Mouse (Mus musculus): ENCODE measurements at regions not wholly inside any gene's neighbourhood (a gene's known extent, or its start where the extent isn't known, plus 50 kb on each side); places are given as distances from the start of the nearest gene placed in this dataset.

DNA sequence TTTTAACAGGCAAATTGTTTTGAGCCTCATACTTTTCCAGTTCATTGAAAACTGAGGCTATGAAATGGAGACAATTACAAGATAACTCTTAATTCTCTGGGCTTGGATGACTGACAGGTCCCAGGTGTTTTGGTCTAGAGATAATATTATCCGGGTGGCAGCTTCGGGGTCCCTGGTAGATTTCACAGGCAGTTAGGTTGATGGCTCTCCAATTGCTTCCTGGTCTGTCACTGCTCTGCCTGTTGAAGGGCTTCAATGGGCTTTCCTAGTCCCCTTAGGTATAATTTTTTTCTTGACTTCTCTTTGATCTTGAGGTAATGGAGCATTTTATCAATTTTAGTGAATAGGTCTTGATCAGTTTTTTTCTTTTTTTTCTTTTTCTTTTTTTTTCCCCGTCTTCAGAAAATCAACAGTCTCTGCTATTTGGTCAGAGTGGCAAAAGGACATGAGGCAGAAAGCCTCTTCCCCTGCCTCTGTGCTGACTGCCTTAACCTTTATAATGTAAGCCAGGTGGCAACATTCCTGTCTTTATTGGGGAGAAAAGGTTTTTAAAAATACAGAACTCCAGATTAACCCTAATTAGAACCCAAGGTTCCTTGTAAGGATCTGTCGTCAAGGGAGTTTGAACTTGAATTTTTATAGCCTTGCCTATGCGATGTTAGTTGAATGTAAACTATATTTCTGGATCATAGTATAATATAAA, 896.0 kb upstream of the Flrt2 start:
- DNase-seq = no peak

DNA sequence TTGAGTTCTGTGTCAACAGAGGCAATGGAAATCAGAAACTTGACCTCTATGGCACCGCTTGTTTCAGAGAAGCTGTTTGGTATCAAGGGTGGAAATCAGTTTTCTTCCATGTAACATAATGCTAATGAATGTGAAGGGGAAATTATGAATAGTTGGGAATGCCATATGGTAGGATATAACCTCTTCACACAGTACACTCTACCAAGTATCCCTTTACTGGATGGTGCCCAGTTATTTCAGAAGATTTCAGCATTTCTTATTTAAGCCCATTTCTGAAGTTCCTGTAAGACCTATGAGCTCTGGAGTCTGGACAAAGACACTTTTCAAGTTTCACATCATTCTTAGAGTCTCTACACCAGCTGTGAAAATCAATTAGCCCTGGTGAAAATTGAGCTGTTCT, 887.3 kb upstream of the Flrt2 start:
- no peak for DNase-seq

DNA sequence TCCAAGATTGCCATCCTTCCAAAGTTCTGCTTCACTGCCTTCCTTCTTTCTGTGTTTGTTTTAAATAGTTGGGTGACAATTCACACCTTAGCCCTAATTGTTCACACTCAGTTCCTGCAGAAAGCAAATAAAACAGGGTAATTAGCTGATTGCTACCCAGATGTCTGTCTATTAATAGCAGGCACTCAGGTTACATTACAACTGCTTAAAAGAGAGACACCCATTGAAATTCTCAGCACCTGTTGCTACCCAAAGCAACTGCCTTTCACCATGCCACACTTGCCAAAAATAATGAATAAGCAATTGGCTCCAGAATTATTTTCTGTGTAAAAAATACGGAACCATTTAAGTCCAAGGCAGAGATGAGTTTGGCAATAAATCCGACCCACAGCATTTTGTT, 860.6 kb upstream of the Flrt2 start:
- DNase-seq = no peak

DNA sequence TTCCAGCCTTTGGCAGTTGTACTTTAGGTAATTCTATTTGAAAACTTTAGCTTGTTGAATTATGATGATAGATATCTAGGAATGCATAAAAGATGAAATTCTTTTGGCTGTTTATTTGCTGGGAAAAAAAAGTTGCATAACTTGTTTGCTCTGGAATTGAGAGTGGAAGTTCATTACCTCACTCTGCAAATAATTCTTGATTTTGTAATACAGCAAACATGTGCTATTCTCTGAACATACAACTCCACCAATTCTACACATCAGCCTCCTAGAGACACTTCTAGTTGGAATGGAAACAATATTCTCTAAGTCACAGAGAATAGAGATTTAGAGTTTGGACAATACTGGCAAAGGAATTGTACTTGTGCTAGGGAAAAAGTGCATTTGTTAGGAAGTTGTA, 829.3 kb upstream of the Flrt2 start:
- DNase-seq = no peak

DNA sequence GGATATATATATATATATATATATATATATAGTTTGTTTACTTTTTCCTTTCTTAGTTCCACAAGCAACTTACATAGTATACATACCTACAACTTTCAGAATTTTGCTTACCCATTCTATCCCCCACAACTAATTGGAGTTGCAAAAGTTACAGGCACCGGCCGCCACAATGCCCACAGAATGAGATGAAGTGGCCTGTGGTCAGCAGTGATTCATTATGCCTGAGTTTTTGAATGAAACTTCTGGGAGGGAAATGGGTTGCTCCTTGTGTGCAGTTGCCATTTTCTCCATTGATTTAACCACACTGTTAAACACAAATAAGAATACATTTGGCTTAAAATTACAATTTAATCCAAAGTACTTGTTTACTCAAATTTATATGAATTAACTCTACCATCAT, 781.2 kb upstream of the Flrt2 start:
- DNase-seq = no peak

DNA sequence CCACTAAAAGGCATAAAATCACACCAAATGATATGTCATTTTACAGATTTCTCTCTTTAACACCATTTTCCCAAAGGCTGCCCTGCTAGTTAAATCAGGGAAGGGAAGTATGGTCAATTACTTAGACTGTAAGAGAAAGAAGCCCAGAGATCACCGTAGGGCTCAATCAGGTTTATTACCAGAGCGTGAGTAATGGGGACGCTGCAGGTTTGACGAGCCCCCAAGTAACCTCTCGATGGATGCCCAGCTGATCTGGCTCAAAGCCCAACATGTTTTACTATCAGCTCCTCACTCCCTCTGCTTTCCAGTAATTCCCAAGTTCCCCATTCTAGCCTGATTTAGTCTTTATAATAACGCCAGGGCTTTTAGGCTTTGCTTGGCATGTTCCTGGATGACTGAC, 749.0 kb upstream of the Flrt2 start:
- DNase-seq = no peak

All from kidney, adult 9 months (tissue).